Mouse (Mus musculus): Measurements from ENCODE around the gene Gm49380.

The Gm49380 gene

DNA sequence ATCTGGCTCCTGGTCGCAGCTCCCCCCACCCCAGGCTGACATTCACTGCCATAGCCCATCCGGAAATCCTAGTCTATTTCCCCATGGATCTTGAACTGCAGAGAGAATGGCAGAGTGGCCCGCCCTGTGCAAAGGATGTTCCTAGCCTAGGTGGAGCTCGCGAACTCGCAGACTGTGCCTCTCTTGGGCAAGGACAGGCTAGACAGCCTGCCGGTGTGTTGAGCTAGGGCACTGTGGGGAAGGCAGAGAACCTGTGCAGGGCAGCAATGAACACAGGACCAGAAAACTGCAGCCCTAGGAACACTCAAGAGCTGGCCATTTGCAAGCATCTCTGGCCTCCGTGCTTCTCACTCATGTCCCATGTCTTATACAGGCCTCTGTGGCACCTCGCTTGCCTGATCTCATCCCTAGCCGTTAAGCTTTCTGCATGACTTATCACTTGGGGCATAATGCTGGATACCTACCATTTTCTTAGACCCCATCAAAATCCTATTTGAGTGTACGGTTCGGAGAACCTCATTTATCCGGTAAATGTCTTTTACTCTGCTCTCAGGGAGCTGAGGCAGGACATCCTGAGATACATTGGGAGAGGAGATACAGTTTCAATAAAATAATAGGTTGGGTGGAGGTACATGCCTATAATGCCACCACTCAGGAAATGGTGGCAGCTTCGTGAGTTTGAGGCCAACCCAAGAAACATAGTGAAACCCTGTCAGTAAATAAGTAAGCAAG lies 68.7 kb downstream of the Gm49380 start:
- no peak for DNase-seq

DNA sequence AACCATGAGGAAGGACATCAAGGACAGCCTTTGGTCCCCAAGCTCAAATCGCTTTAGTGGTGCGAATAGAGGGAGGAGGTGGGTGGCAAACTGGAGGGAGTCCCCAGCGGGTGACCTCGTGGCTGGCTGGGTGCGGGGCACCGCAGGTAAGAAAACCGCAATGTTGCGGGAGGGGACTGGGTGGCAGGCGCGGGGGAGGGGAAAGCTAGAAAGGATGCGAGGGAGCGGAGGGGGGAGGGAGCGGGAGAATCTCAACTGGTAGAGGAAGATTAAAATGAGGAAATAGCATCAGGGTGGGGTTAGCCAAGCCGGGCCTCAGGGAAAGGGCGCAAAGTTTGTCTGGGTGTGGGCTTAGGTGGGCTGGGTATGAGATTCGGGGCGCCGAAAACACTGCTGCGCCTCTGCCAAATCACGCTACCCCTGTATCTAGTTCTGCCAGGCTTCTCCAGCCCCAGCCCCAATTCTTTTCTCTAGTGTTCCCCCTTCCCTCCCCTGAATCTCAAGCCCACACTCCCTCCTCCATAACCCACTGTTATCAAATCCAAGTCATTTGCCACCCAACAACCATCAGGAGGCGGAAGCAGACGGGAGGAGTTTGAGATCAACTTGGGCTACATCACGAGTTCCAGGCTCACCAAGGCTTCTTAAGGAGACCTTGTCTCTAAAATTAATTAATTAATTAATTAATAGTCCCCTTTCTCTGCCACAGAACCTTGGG lies 69.4 kb downstream of the Gm49380 start:
- DNase-seq, result peak; percentile 96

DNA sequence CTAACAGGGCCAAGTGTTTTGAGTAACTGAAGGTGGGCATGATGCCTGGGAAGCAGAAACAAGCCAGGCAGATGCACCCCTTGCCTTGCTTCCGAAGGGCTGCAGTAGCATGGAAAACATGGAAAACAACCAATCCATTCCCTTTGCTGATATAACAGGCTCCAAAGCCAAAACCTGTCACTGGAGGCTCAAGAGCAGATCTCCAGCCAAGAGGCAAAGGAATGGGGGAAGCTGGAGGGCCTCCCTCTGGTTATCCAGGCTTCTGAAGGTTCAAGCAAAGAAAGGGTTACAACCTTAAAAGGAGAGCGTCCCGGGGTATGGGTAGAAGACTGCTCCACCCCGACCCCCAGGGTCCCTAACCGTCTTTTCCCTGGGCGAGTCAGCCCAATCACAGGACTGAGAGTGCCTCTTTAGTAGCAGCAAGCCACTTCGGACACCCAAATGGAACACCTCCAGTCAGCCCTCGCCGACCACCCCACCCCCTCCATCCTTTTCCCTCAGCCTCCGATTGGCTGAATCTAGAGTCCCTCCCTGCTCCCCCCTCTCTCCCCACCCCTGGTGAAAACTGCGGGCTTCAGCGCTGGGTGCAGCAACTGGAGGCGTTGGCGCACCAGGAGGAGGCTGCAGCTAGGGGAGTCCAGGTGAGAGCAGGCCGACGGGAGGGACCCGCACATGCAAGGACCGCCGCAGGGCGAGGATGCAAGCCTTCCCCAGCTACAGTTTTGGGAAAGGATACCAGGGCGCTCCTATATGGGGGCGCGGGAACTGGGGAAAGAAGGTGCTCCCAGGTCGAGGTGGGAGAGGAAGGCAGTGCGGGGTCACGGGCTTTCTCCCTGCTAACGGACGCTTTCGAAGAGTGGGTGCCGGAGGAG lies 70.2 kb downstream of the Gm49380 start, which contains the start of gene Thy1:
Gene Thy1 (plus strand): TSS at position 549 of the 872 bp plus-strand sequence.
- peak; percentile 96 for DNase-seq

- no peak for DNase-seq
Measured at GRCm38 (mm10) chr9:44042396-44042680, 71.0 kb downstream of the Gm49380 start.

GRCm38 (mm10) chr9:44041511-44042395 lies 71.5 kb downstream of the Gm49380 start:
- peak; percentile 91 for DNase-seq

DNA sequence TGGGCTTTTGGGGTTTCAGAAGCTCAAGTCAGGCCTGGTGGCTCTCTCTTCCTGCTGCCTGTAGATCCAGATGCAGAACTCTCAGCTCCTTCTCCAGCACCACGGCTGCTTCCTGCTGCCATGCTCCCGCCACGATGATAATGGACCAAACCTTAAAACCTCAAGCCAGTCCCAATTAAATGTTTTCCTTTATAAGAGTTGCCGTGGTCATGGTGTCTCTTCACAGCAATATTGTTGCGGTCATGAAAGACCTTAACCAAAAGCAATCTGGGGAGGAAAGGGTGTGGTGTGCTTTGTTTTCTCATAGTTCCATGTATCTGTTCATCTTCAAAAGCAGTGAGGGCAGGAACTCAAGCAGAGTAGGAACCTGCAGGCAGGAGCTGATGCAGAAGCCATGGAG lies 76.2 kb downstream of the Gm49380 start:
- no peak for DNase-seq

- no peak for DNase-seq
Measured at GRCm38 (mm10) chr9:44033957-44034727, 79.2 kb downstream of the Gm49380 start.

DNA sequence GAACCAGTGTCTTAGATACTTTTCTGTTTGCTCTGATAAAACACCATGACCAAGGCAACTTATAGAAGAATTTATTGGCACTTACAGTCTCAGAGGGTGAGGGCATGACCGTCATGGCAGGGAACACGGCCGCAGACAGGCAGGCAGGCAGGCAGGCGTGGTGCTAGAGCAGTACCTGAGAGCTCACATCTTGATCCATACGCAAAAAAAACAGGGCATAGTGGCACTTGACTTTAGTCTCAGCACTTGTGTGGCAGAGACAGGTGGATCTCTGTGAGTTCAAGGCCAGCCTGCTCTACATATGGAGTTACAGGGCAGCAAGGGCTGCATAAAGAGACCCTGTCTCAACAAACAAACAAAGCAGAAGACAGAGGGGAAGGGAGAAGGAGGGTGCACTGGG lies 80.0 kb downstream of the Gm49380 start:
- no peak for DNase-seq

- no peak for DNase-seq
Measured at GRCm38 (mm10) chr9:44031946-44032345, 81.4 kb downstream of the Gm49380 start.

GRCm38 (mm10) chr9:44031079-44031478 lies 82.2 kb downstream of the Gm49380 start:
- DNase-seq, result no peak

GRCm38 (mm10) chr9:44030646-44031045 lies 82.7 kb downstream of the Gm49380 start:
- no peak for DNase-seq

- no peak for DNase-seq
Measured at GRCm38 (mm10) chr9:44029580-44030236, 83.6 kb downstream of the Gm49380 start.

DNA sequence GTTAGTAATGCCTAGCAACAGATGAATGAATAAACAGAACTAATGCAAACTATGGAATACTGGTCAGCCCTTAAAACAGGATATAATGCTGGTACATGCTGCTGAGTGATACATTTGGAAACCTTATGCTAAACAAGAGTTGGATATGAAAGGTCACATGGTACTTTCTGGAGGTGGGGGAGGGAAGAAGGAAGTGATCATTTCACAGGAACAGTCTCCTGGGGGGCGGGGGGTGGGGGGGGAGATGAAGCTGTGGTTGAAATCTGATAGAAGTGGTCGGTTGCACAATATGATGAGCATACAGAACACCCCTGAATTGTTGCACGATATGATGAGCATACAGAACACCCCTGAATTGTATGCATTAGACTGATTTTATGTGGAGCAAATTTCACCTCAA lies 89.2 kb downstream of the Gm49380 start:
- DNase-seq, result no peak

DNA sequence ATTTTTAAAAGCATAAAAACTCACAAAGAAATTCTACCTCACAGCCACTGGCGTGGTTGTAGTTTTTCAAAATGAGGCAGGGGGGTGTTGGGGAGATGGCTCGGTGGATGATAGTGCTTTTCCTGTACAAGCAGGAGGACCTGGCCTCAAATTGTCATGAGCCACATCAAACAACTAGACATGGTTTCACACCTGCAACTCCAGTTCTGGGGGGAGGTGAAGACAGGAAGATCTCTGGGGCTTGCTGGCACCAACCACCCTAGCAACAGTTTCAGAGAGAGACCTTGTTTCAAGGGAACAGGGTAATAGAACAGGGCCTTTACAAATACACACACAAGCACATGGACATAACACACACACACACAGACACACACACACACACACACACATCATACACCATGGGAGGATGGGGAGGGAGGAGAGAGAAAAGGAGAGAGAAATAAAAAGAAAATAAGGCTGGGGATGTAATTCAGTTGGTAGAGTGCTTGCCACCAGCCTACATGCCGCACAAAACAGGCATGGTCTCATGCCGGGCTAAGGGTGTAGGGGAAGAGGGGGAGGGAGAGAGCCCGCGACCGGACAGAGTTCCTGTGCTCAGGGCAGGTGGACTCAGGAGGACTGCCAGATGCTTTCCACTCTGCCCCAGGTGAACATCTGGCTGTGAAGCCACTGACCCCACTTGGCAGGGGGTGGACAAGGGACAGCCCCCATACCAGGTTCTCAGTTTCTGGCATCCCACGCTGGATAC lies 91.0 kb downstream of the Gm49380 start:
- no peak for DNase-seq

GRCm38 (mm10) chr9:44020001-44020400 lies 93.3 kb downstream of the Gm49380 start:
- no peak for DNase-seq

GRCm38 (mm10) chr9:44017846-44018245 lies 95.5 kb downstream of the Gm49380 start:
- DNase-seq, result no peak
